Mouse (Mus musculus): Measurements from ENCODE around the gene Atoh8. TPM values are rescaled to one million over a fixed set of nuclear protein-coding genes. Genes with fewer than 3 reads are reported as not detected.

Gene Atoh8
- polyA plus RNA-seq, 1 experiment from 2014 or later = 9.2 TPM

- no peaks in the 10 kb centered on the region for H3K4me1 ChIP-seq (ENCODE audit: control insufficient read depth, insufficient read depth, low read length)
- H3K9ac ChIP-seq (ENCODE audit: low read length) = peak overlapping the region; percentile 40; the same call in 1 of the 2 replicates
- no peak overlapping the region for H3K4me2 ChIP-seq (ENCODE audit: low read depth, low read length)
- 18% methylated on average over 20 of the region's 20 CpGs for WGBS
- ATAC-seq (ENCODE audit: insufficient read depth, low FRiP score) = peak; percentile 85
- H3K36me3 ChIP-seq (ENCODE audit: control insufficient read depth, insufficient read depth, low read length) = no peaks in the 10 kb centered on the region
- H3K27ac ChIP-seq (ENCODE audit: low read length) = no peak overlapping the region
- no peak overlapping the region for H3K4me3 ChIP-seq (replicated peaks; ENCODE audit: low read length)
- H3K27me3 ChIP-seq (ENCODE audit: control insufficient read depth, insufficient read depth, low read length) = no peaks in the 10 kb centered on the region
- H3K9me3 ChIP-seq (replicated peaks; ENCODE audit: control insufficient read depth, low read length) = no peaks in the 10 kb centered on the region
Observed at GRCm38 (mm10) chr6:72164321-72165275, 70.8 kb downstream of the Atoh8 start.

- no peaks in the 10 kb centered on the region for H3K27me3 ChIP-seq (ENCODE audit: control insufficient read depth, insufficient read depth, low read length)
- no peak overlapping the region for H3K4me3 ChIP-seq (replicated peaks; ENCODE audit: low read length)
- H3K4me1 ChIP-seq (ENCODE audit: control insufficient read depth, insufficient read depth, low read length) = no peaks in the 10 kb centered on the region
- ATAC-seq (ENCODE audit: insufficient read depth, low FRiP score) = no peak
- H3K4me2 ChIP-seq (ENCODE audit: low read depth, low read length) = no peak overlapping the region
- no peaks in the 10 kb centered on the region for H3K36me3 ChIP-seq (ENCODE audit: control insufficient read depth, insufficient read depth, low read length)
- WGBS = 26% methylated on average over 19 of the region's 19 CpGs
- no peaks in the 10 kb centered on the region for H3K9me3 ChIP-seq (replicated peaks; ENCODE audit: control insufficient read depth, low read length)
- no peak overlapping the region for H3K9ac ChIP-seq (ENCODE audit: low read length)
- H3K27ac ChIP-seq (ENCODE audit: low read length) = no peak overlapping the region
Observed at GRCm38 (mm10) chr6:72162155-72162890, 73.1 kb downstream of the Atoh8 start.

- Histone ChIP-seq H3K9me3 (replicated peaks; ENCODE audit: control insufficient read depth, low read length) (no peaks in the 10 kb centered on the region), H3K36me3 (ENCODE audit: control insufficient read depth, insufficient read depth, low read length) (no peaks in the 10 kb centered on the region), H3K27me3 (ENCODE audit: control insufficient read depth, insufficient read depth, low read length) (no peaks in the 10 kb centered on the region), H3K4me3 (replicated peaks; ENCODE audit: low read length) (no peak overlapping the region), H3K27ac (ENCODE audit: low read length) (no peak overlapping the region), H3K4me2 (ENCODE audit: low read depth, low read length) (no peak overlapping the region), H3K4me1 (ENCODE audit: control insufficient read depth, insufficient read depth, low read length) (no peaks in the 10 kb centered on the region), H3K9ac (ENCODE audit: low read length) (no peak overlapping the region)
- WGBS = 72% methylated on average over 5 of the region's 5 CpGs
- ATAC-seq (ENCODE audit: insufficient read depth, low FRiP score) = no peak
Observed at GRCm38 (mm10) chr6:72161751-72162150, 73.6 kb downstream of the Atoh8 start.

- WGBS = 72% methylated on average over 3 of the region's 3 CpGs
Observed at GRCm38 (mm10) chr6:72160991-72161390, 74.4 kb downstream of the Atoh8 start.

GRCm38 (mm10) chr6:72159861-72160395 is 75.4 kb downstream of the Atoh8 start:
- H3K4me3 ChIP-seq (replicated peaks; ENCODE audit: low read length) = no peak overlapping the region
- H3K9ac ChIP-seq (ENCODE audit: low read length) = no peak overlapping the region
- no peak overlapping the region for H3K27ac ChIP-seq (ENCODE audit: low read length)
- WGBS = 66% methylated on average over 10 of the region's 10 CpGs
- H3K36me3 ChIP-seq (ENCODE audit: control insufficient read depth, insufficient read depth, low read length) = no peaks in the 10 kb centered on the region
- no peak for ATAC-seq (ENCODE audit: insufficient read depth, low FRiP score)
- no peak overlapping the region for H3K4me2 ChIP-seq (ENCODE audit: low read depth, low read length)
- no peaks in the 10 kb centered on the region for H3K27me3 ChIP-seq (ENCODE audit: control insufficient read depth, insufficient read depth, low read length)
- H3K9me3 ChIP-seq (replicated peaks; ENCODE audit: control insufficient read depth, low read length) = no peaks in the 10 kb centered on the region
- H3K4me1 ChIP-seq (ENCODE audit: control insufficient read depth, insufficient read depth, low read length) = no peaks in the 10 kb centered on the region

More at GRCm38 (mm10) chr6:72160991-72161390, 74.4 kb downstream of the Atoh8 start:
- Histone ChIP-seq H3K27ac (ENCODE audit: low read length) (no peak overlapping the region), H3K4me3 (replicated peaks; ENCODE audit: low read length) (no peak overlapping the region), H3K36me3 (ENCODE audit: control insufficient read depth, insufficient read depth, low read length) (no peaks in the 10 kb centered on the region), H3K4me2 (ENCODE audit: low read depth, low read length) (no peak overlapping the region), H3K9ac (ENCODE audit: low read length) (no peak overlapping the region), H3K9me3 (replicated peaks; ENCODE audit: control insufficient read depth, low read length) (no peaks in the 10 kb centered on the region), H3K27me3 (ENCODE audit: control insufficient read depth, insufficient read depth, low read length) (no peaks in the 10 kb centered on the region), H3K4me1 (ENCODE audit: control insufficient read depth, insufficient read depth, low read length) (no peaks in the 10 kb centered on the region)
- ATAC-seq (ENCODE audit: insufficient read depth, low FRiP score) = no peak

- WGBS = 83% methylated on average over 8 of the region's 8 CpGs
- Histone ChIP-seq H3K9me3 (replicated peaks; ENCODE audit: control insufficient read depth, low read length) (no peaks in the 10 kb centered on the region), H3K4me1 (ENCODE audit: control insufficient read depth, insufficient read depth, low read length) (no peaks in the 10 kb centered on the region), H3K4me3 (replicated peaks; ENCODE audit: low read length) (no peak overlapping the region), H3K36me3 (ENCODE audit: control insufficient read depth, insufficient read depth, low read length) (0 out of 2 replicates have a peak, but pooled peaks cover 5% of the 10 kb centered on the region), H3K4me2 (ENCODE audit: low read depth, low read length) (no peak overlapping the region), H3K27me3 (ENCODE audit: control insufficient read depth, insufficient read depth, low read length) (no peaks in the 10 kb centered on the region), H3K9ac (ENCODE audit: low read length) (no peak overlapping the region), H3K27ac (ENCODE audit: low read length) (no peak overlapping the region)
- no peak for ATAC-seq (ENCODE audit: insufficient read depth, low FRiP score)
Observed at GRCm38 (mm10) chr6:72158966-72159764, 76.2 kb downstream of the Atoh8 start.

Other genes with a start within 250 kb of the Atoh8 start
- gene St3gal5, start 138.0 kb downstream of the Atoh8 start, polyA plus RNA-seq (2015; fragmentation: Nextera tagmentation; extraction: Ambion mirVana) = 26.1 and 32.2 TPM in 2 replicates
- gene Sftpb, start 69.0 kb upstream of the Atoh8 start, polyA plus RNA-seq (2015; fragmentation: Nextera tagmentation; extraction: Ambion mirVana) = not detected in 2 replicates
- gene Usp39, start 109.6 kb upstream of the Atoh8 start, polyA plus RNA-seq (2015; fragmentation: Nextera tagmentation; extraction: Ambion mirVana) = 29.7 and 31.4 TPM in 2 replicates
- 25.9 and 26.7 TPM in 2 replicates for gene 0610030E20Rik, start 111.7 kb upstream of the Atoh8 start, polyA plus RNA-seq (2015; fragmentation: Nextera tagmentation; extraction: Ambion mirVana)
- 16.6 and 18.5 TPM in 2 replicates for gene Tmem150a, start 119.9 kb upstream of the Atoh8 start, polyA plus RNA-seq (2015; fragmentation: Nextera tagmentation; extraction: Ambion mirVana)
- 139 and 143 TPM in 2 replicates for gene Rnf181, start 131.4 kb upstream of the Atoh8 start, polyA plus RNA-seq (2015; fragmentation: Nextera tagmentation; extraction: Ambion mirVana)
- gene Vamp5, start 144.9 kb upstream of the Atoh8 start, polyA plus RNA-seq (2015; fragmentation: Nextera tagmentation; extraction: Ambion mirVana) = 25.2 and 30.4 TPM in 2 replicates
- gene Vamp8, start 155.1 kb upstream of the Atoh8 start, polyA plus RNA-seq (2015; fragmentation: Nextera tagmentation; extraction: Ambion mirVana) = 244 and 269 TPM in 2 replicates
- gene Ggcx, start 178.7 kb upstream of the Atoh8 start, polyA plus RNA-seq (2015; fragmentation: Nextera tagmentation; extraction: Ambion mirVana) = 34.7 and 35.3 TPM in 2 replicates
- 298 and 309 TPM in 2 replicates for gene Mat2a, start 204.0 kb upstream of the Atoh8 start, polyA plus RNA-seq (2015; fragmentation: Nextera tagmentation; extraction: Ambion mirVana)

Data from stomach, embryonic 16.5 days (tissue).